ENCODE assay signal across 14 mouse cellular contexts in genomic region chr1:119534341-119534740, GRCm38 (mm10).
"Had no signal": no experiment of that assay in that cellular context is flagged by ENCODE, and none has a peak within 500 bp of the region (broad histone marks: within the 10 kb centered on the region; RNA-seq: fewer than 3 reads in every experiment).

No protein-coding gene starts in this region.

- H3K36me3 ChIP-seq: limb, embryonic 15.5 days; liver, embryonic 13.5 days had no signal

- H3K9ac ChIP-seq: limb, embryonic 15.5 days; liver, embryonic 13.5 days; neural tube, embryonic 15.5 days had no signal

- H3K4me2 ChIP-seq: limb, embryonic 15.5 days; liver, embryonic 13.5 days; midbrain, embryonic 11.5 days; neural tube, embryonic 15.5 days had no signal

- H3K9me3 ChIP-seq: limb, embryonic 15.5 days; neural tube, embryonic 15.5 days had no signal

- DNase-seq: kidney, adult 8-10 months; kidney, postnatal 25 days; liver, embryonic 13.5 days; lung, adult 18-20 months; retina, postnatal 1 day; thymus, postnatal 4 days had no signal

- H3K27ac ChIP-seq: left cerebral cortex, adult 2 months; limb, embryonic 15.5 days; liver, embryonic 13.5 days had no signal

- ATAC-seq: intestine, embryonic 16.5 days; midbrain, embryonic 16.5 days had no signal

- H3K4me3 ChIP-seq: left cerebral cortex, adult 2 months; limb, embryonic 15.5 days; liver, embryonic 13.5 days; megakaryocyte, embryonic 14.5 days; myocyte; neural tube, embryonic 15.5 days had no signal

- H3K27me3 ChIP-seq: limb, embryonic 15.5 days; liver, embryonic 13.5 days; neural tube, embryonic 15.5 days had no signal

- H3K4me1 ChIP-seq: liver, embryonic 13.5 days; neural tube, embryonic 15.5 days had no signal
